Mouse (Mus musculus) neutrophil, adult 5-6 weeks (primary cell): ENCODE measurements around the gene Coro6. TPM values are rescaled to one million over a fixed set of nuclear protein-coding genes. Genes with fewer than 3 reads are reported as not detected.

Source experiments
- ATAC-seq: fragments of 151-379, 151-347 bp; 2 replicates; pipeline ENCODE4 v1.8.0; 2017; ENCODE audit warnings: mild to moderate bottlenecking, moderate TSS enrichment; ENCODE audit not compliant: insufficient number of reproducible peaks, poor library complexity, low FRiP score, severe bottlenecking; ENCODE audit errors: extremely low read depth
- total RNA-seq: library from RNA; stranded (forward); fragments of 200-1000 nt; gene quantifications from 2 replicates; pipeline ENCODE4 v1.2.3, GENCODE M21; 2017

Gene Coro6
- total RNA-seq, 1 experiment from 2014 or later = 0.70 TPM

DNA sequence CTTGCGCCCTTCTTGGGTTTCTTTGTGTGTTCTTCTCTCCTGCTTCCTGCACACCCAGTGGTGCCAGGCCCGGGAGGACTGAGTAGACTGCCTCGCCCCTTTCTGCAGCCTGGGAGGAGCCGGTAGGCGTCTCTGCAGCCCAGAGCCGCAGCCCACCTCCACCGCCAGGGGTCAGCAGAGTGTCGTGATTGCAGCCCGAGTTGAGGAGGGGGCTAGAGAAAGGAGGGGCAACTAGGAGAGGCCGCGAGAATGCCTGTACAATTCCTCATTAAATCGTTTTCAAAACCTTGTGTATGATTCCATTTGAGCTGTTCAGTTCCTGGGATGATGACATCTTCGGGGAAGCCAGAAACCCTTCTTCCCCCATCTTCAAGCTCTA, 28.9 kb downstream of the Coro6 start:
- peak; percentile 58 for ATAC-seq

DNA sequence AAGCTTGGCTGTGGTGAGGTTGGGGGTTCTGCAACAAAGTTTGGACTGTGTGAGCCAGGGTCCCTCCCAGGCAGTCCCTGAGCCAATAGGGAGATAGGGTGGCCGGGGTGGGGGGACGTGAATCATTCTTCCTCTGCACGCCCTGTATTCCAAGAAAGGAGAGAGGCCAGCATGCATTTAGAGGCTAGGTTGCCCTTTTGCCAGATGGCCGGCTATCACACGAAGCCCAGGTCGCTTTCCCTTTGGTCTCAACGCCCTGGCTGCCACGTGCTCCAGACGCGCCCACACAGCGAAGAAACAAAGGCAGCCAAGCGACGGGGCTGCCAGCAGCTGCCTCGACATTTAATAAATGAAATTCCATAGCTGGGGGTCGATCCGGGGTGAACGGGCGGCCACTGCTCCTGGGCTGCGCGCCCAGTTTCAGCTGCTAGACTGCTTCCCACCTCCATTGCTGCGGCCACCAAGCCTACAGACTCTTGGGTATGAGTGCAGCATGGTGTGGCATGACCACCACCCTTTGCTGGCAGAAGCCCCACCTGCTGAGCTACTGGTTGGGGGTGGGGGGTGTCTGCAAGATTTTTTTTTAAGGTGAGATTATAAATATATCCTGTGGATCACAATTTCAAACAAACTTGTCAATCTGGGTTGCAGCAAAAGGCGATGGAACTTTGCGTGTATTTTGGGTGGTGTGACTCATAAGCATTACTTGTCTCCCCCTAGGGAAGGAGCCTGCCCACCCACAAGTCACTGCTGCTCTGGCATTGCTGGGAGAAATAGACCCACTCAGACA, 29.5 kb downstream of the Coro6 start:
- ATAC-seq = no peak

DNA sequence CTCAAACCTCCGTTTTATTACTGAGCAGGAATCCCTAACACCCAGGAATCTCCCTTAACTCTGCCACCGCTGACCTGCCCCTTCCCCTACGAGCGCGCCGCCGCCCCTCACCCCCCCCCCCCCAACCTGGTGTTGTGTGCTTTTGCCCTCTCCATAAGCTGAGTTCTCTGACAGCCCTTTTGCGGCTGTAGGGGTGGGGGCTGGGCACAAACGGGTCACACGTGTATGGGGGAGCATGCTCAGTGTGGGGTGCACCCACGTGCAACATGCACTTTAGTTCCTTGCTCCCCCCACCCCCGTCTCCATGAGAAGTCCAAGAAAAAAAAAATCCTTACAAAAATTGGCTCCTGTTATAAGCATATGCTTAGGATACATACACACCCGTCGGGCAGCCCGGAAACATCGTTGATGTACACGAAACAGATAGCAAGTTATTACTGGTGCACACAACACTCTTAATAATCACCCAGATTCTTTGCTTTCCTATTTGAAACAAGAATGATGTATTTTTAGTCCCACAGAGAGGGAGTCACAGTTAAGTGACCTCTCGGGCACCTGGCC, 30.2 kb downstream of the Coro6 start:
- no peak for ATAC-seq

DNA sequence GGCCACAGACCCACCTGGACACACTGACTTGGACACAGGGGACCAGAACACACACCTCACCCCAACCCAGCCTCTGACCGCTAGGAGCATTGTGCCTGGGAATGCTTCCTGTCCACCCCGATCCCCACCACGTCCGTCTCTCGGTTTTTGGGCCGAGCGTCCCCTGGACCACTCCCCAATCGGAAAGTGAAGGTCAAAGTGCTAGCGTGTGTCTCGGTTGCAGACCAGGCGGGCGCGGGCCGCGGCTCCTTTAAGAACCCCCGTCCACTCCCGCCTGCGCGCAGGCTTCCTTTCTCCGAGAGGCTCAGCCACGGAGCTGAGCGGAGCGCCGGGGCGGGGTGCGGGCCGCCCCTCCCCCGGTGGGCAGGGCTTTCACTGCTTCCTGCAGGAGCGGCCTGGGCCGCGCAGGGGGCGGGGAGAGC, 30.7 kb downstream of the Coro6 start:
- peak; percentile 64 for ATAC-seq

DNA sequence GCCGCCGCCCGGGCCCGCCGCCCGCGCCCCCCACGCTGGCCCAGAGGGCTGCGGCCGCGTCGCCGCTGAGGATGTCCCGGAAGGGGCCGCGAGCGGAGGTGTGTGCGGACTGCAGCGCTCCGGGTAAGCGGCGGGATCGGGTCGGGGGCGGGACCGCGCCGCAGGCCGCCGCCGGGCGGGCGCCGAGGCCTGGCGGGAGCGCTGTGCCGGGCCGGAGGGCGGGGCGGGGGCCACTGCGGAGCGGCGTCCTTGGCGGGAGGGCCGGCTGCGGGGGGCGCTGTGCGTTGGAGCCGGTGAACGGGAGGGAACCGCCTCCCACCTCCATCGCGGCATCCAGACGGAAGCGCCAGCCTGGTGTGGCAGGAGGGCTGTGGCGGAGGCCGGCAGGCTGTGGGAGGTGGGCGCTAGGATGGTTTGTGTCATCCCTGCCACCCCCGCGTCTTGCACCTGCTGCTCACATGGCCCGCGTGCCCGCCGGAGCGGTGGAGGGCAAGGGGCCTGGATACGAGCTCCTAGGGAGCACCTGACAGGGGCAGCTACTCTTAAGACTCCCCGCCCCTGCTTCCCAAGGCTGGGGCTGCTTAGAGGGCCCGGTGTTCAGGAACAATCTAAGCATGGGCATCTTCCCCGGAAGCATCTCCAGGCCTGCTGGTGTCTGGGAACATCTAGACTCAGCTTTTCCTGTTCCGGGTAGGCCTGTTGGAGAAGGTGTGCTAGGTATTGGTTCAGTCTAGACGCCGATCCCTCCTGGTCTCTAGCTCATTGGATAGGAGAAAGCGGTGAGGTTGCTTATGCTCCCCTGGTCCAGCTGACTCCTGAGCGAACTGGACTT, 31.5 kb downstream of the Coro6 start, which contains the start of gene Git1:
Gene Git1, plus strand, starts transcription at position 51 of the 832 bp plus-strand sequence.
- ATAC-seq = no peak

DNA sequence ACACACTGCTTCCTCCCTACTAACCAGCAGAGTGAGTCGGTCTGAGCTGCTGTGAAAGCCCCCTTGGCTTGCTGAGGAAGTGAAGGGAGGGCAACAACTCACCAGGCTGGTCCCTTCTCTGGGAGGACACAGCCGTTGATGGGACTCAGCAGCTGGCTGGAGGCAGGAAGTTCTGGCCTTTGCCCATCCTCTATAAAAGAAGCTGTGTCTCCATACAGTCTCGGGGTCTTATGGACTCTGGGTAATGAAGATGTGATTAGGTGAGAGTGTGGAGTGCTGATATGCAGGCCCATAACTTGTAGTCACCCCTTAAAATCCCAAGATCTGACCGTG, 32.1 kb downstream of the Coro6 start:
- ATAC-seq = no peak

DNA sequence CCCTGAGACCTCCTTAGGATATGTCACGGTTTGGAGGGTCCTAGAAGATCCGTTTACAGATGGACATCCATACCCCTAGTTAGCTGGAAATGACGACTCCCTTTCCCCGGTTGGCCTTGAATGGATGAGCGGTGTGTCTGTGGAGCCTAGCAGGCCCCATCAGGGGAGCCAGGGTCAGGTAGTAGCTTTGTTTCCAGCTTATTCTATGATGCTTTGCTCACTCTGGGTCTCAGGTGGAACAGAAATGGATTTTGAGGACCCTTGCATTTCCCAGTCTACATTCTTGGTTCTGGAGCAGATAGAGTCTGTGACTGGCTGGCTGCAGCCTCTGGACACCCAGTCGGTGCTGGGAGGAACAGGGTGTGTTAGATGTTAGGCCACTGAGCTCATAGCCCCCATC, 32.6 kb downstream of the Coro6 start:
- no peak for ATAC-seq

DNA sequence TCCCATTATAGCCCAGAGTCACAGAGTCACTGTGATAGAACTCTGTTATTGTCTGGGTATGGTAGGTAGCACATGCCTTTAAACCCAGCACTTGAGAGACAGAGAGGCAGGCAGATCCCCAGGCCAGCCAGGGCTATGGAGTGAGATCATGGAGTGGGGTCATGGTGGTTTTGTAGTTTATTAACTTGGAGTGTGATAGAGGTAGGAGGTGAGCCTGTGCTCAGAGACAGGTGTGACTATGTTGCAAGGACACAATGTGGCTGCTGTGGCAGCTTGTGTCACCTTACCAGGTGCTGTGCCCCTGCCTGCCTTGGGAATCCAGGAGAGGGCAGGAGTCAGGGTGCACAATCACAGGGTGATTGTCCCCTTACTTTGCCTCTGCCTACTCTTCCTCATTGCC, 33.3 kb downstream of the Coro6 start:
- no peak for ATAC-seq

DNA sequence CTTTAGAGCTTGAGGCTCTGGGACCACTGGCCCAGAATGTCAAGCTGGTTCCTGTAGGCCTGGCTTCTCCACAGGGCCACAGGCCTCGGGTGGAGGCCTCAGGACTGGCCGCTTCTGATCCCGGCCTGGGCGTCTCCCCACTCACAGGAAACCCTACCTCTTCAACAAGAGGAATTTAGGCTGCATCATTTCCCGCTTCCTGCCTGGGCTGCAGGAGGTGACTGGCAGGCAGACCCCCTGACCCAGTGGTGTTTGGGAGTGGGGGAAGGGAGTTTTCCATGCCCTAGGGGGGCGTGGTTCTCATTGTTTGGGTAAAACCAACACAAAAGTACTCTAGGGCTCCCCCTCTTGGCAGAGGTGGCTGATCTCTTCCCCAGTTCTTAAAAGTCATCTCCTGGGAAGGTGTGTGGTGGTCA, 35.1 kb downstream of the Coro6 start:
- ATAC-seq = no peak

DNA sequence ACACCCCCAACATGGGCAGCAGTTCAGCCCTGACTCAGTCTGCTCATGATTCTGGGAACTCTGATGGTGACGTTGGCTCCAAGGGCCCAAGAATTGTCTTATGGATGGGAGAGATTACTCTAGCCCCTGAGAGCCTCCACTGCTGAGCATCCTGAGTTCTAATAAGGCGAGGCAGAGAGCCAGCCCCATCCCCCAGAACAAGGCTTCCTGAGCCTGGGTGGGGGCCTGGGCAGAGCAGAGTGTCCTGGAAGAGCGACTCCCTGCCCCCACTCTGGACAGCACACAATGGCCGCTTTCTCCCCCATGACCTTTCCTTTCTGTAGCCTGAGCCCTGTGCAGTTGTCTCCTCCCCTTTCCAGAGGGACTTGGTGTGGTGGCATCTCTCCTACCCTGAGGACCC, 35.6 kb downstream of the Coro6 start:
- ATAC-seq = no peak

DNA sequence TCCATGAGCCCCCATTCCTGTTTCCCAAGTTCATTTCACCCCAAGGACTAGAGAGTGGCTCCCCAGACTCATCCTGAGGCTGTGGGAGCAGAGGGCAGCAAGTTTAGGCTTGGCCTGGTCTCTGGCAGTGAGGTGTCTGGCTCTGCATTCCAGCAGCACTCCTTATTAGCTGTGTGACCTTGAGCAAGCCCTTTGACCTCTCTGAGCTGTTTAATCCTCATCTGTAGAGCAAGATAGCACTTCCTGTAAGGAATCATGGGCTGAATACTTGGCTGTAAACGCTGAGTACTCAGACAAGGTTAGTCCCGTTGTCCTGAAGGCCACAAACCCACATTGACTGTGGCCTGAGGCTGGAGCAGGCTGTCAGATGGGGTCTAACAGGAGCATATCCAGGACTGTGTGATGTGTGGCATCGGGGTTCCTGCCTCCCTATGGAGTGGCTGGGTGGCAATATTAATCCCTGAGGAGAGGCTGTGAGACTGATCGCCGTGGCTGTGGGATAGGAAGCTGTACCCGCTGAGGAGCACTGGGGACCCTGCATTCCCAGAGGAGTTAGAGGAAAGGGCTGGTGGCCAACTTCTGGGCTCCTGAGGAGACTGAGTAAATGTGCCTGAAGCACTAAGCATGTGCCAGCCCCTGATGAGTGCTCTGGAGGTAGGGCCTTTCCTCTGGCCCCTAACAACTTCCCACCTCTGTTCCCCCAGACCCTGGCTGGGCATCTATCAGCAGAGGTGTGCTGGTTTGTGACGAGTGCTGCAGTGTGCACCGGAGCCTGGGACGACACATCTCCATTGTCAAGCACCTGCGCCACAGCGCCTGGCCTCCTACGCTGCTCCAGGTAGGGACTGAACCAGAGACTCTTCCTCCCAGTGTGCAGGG, 36.3 kb downstream of the Coro6 start:
- ATAC-seq = no peak

DNA sequence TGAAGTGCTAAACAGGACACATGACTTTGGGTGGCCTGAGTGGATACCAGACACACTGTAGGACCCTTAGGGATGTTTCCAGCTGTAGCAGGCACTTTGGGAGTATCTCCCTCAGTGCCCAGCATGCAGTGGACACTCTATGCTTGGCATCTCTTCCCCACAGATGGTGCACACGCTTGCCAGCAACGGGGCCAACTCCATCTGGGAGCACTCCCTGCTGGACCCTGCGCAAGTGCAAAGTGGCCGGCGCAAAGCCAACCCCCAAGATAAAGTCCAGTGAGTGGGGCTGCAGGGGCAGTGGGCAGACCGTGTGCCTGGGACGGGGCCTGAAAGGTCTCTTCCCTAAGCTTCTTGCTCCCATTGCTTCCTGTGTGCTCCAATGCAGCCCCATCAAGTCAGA, 37.1 kb downstream of the Coro6 start:
- no peak for ATAC-seq

DNA sequence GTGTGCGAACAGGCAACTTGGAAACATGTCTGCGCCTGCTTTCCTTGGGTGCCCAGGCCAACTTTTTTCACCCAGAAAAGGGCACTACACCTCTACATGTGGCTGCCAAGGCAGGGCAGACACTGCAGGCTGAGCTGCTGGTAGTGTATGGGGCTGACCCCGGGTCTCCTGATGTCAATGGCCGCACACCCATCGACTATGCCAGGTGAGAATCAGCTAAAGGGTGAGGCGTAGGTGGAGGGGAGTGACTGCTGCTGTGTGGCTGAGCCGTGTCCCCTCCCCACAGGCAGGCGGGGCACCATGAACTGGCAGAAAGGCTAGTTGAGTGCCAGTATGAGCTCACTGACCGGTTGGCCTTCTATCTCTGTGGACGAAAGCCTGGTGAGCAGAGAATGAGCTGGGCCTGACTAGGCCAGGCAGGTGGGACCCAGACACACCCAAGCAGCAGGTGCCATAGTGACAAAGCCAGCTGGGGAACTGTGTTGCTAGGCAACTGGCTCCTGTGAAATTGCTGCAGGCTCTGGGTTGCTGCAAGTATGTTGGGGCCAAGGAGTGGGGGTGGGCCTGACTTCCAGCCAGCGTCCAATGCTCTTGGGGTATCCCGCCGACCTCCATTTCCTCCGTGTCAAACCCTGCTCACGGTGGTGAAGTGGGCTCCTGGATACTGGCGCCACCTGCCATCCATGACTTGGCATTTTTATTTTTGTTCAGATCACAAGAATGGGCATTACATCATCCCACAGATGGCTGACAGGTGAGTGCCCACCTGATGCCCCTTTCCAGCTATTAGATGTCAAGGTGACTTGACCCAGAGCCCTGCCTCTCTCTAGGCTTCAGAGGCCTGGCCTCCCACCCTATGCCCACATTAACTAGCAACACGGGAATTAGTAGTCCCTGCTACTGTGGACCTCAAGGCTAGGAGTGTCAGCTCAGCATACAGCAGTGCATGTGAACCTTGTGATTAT, 38.4 kb downstream of the Coro6 start:
- ATAC-seq = no peak

DNA sequence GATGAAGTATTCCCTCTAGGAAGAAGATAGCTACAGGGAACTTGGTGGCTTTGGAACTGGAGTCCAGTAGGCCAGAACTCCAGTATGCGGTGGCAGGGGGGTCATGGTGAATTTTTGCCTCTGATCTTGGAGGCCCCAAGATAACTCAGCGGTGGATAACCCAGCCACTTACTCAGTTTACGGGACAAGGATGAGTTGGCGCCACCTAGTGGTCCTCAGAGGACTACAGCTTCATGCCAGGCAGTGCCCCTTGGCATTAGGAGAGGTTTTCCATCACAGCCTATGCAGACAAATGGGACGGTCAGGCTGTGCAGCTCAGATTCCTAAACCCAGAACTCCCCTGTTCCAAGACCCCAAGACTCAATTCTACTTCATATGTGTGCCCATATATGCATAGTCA, 39.2 kb downstream of the Coro6 start:
- ATAC-seq = peak; percentile 53; the same call in 1 of the 2 replicates

DNA sequence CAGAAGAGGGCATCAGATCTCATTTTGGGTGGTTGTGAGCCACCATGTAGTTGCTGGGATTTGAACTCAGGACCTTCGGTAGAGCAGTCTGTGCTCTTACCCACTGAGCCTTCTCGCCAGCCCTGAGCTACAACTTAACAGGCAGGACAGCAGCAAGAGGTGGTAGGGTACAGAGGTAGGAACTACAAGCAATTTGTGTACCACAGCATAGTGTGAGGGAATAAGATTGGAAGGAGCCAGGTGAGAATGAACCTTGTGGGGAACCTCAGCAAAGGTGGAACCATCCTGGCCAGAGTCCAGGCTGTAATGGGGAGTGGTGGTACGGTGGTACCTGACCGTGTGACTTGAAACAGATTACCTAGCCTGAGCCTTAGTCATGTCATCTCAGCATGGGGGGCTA, 39.8 kb downstream of the Coro6 start:
- no peak for ATAC-seq

DNA sequence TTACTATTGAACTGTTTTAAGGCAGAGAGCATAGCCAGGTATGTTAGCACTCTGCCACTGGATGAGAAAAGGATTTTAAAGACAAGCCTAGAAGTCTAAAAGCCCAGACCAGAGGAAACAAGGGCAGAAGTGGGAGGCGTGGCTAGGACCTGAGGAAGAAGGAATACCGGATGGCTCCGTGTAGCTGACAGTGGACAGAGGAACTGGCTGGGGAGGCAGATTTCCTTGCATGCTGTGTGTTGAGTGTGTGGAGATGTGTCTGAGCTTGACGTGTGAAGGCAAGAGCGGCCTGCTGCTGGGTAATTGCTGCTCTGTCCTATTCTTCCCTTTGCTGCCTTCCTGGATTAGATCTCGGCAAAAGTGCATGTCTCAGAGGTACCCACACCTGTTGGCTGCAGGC, 40.3 kb downstream of the Coro6 start:
- ATAC-seq = no peak

DNA sequence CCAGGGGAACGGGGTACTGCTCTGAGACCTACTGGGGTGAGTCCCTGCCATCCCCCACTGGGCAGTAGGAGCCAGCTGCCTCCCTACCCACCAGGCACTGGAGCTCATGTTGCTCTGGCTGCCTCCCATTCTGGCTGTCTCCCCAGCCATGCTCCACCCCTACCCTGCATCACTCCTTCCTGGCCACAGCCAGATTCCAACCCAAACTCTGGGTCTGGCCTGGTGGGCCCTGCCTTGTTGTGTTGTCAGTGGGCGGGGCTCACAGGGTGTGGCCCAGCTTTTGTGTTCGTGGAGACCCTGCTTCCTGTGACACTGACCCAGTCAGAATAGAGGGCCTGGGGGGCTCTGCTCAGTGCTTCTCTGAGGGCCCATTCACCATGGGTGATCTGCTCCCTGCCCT, 41.3 kb downstream of the Coro6 start:
- ATAC-seq = no peak

DNA sequence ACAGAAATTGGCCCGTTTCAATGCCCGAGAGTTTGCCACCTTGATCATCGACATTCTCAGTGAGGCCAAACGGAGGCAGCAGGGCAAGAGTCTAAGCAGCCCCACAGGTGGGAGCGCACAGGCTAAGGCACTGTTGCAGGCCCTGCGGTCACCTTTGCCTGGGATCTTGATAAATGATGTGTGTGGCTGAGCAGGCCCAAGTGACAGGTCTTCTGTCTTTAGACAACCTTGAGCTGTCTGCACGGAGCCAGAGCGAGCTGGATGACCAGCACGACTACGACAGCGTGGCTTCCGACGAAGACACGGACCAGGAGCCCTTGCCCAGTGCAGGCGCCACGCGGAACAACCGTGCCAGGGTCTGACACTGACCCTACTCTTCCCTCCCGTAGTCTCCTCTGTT, 42.2 kb downstream of the Coro6 start:
- ATAC-seq = no peak
